21 mouse cellular contexts compared by ENCODE assay signal in genomic region chr11:87554386-87554785, GRCm38 (mm10). TPM values are rescaled to one million over a fixed set of nuclear protein-coding genes. Genes with fewer than 3 reads are reported as not detected.
DNase-seq lines count a peak whose midpoint lies in the region; ATAC-seq and TF ChIP-seq lines count a peak whose summit lies in the region.
"Had no signal": no experiment of that assay in that cellular context is flagged by ENCODE, and none has a peak within 500 bp of the region (broad histone marks: within the 10 kb centered on the region; RNA-seq: fewer than 3 reads in every experiment).

No protein-coding gene starts in this region.

- TF ChIP-seq EP300 in MEL (IDR thresholded peaks at IDR 0.05; ENCODE audit: low read depth in 1 of 2, low read length in 2 of 2): peak; percentile 67 to 69
- TF ChIP-seq EP300 in lung, postnatal 0 days (IDR thresholded peaks at IDR 0.05): peak; percentile 85

- H3K4me3 ChIP-seq in heart, embryonic 10.5 days: no peak overlapping the region
- no peak overlapping the region for H3K4me3 ChIP-seq in MEL (ENCODE audit: control insufficient read depth in 1 of 2, insufficient read depth in 1 of 2, low read depth in 2 of 2, low read length in 2 of 2)
- H3K4me3 ChIP-seq in heart, embryonic 15.5 days: no peak overlapping the region
- H3K4me3 ChIP-seq in lung, postnatal 0 days (ENCODE audit: low read depth, low read length): no peak overlapping the region
- H3K4me3 ChIP-seq: midbrain, embryonic 12.5 days had no signal

- H3K27ac ChIP-seq in heart, embryonic 10.5 days: peak overlapping the region; percentile 6; the same call in 1 of the 2 replicates
- H3K27ac ChIP-seq in MEL (ENCODE audit: control insufficient read depth, low read depth, low read length): no peak overlapping the region
- peak overlapping the region; percentile 44 for H3K27ac ChIP-seq in heart, embryonic 15.5 days
- H3K27ac ChIP-seq in lung, postnatal 0 days (ENCODE audit: low read length): peak overlapping the region; percentile 60
- H3K27ac ChIP-seq: midbrain, embryonic 12.5 days had no signal

- 53% methylated on average over 5 of the region's 5 CpGs for WGBS in heart, embryonic 10.5 days
- WGBS in heart, embryonic 15.5 days: 14% methylated on average over 5 of the region's 5 CpGs
- WGBS in lung, postnatal 0 days: 12% methylated on average over 5 of the region's 5 CpGs

- ATAC-seq in heart, embryonic 15.5 days (replicated peaks; ENCODE audit: insufficient number of reproducible peaks, insufficient read depth, low FRiP score, low read depth): no peak
- peak; percentile 65 for ATAC-seq in lung, postnatal 0 days
- ATAC-seq: forebrain, postnatal 0 days had no signal

- H3K9me3 ChIP-seq in heart, embryonic 10.5 days: no peaks in the 10 kb centered on the region
- H3K9me3 ChIP-seq in MEL (replicated peaks; ENCODE audit: insufficient read depth, low read length): no peaks in the 10 kb centered on the region
- H3K9me3 ChIP-seq in heart, embryonic 15.5 days (replicated peaks): no peaks in the 10 kb centered on the region
- H3K9me3 ChIP-seq in lung, postnatal 0 days (ENCODE audit: low read length): no peaks in the 10 kb centered on the region
- H3K9me3 ChIP-seq: midbrain, embryonic 12.5 days had no signal

- H3K4me2 ChIP-seq in heart, embryonic 15.5 days: no peak overlapping the region
- H3K4me2 ChIP-seq in lung, postnatal 0 days (replicated peaks; ENCODE audit: low read depth, low read length): no peak overlapping the region
- H3K4me2 ChIP-seq: liver, embryonic 11.5 days; midbrain, embryonic 12.5 days had no signal

- H3K27me3 ChIP-seq in heart, embryonic 10.5 days (ENCODE audit: insufficient read depth, poor library complexity, severe bottlenecking): no peaks in the 10 kb centered on the region
- H3K27me3 ChIP-seq in MEL (ENCODE audit: control insufficient read depth in 1 of 2, insufficient read depth in 2 of 2, low read length in 2 of 2): peaks cover 2 to 15% of the 10 kb centered on the region in 2 experiments; a peak in 3 of 4 replicates
- H3K27me3 ChIP-seq in heart, embryonic 15.5 days: no peaks in the 10 kb centered on the region
- H3K27me3 ChIP-seq in lung, postnatal 0 days (replicated peaks; ENCODE audit: insufficient read depth, low read length): no peaks in the 10 kb centered on the region
- H3K27me3 ChIP-seq: midbrain, embryonic 12.5 days; Patski had no signal

- no peaks in the 10 kb centered on the region for H3K36me3 ChIP-seq in heart, embryonic 10.5 days
- H3K36me3 ChIP-seq in MEL (ENCODE audit: control insufficient read depth in 1 of 2, insufficient read depth in 2 of 2, low read length in 2 of 2): peaks cover 0 to 9% of the 10 kb centered on the region in 2 experiments; a peak in 2 of 4 replicates
- no peaks in the 10 kb centered on the region for H3K36me3 ChIP-seq in heart, embryonic 15.5 days
- no peaks in the 10 kb centered on the region for H3K36me3 ChIP-seq in lung, postnatal 0 days (ENCODE audit: insufficient read depth, low read length)
- H3K36me3 ChIP-seq: midbrain, embryonic 12.5 days had no signal

- intact Hi-C loops in heart, postnatal 14 days (cut with DNase I): loop anchor here (5.0 kb wide), 1 partner anchor 43 kb away; no protein-coding TSS in a partner anchor

- no peak for TF ChIP-seq CTCF in MEL (IDR thresholded peaks at IDR 0.05 in 2 of 3, conservative IDR thresholded peaks at IDR 0.05 in 1 of 3; ENCODE audit: control insufficient read depth in 1 of 3, insufficient read depth in 1 of 3, low read depth in 2 of 3, low read length in 3 of 3, poor library complexity in 1 of 3, severe bottlenecking in 1 of 3)
- TF ChIP-seq CTCF in lung, postnatal 0 days (IDR thresholded peaks at IDR 0.05): no peak

- TF ChIP-seq POLR2A in MEL (IDR thresholded peaks at IDR 0.05; ENCODE audit: control insufficient read depth in 1 of 2, insufficient read depth in 1 of 2, low read depth in 1 of 2, low read length in 2 of 2, poor library complexity in 1 of 2): no peak

- DNase-seq in heart, embryonic 10.5 days (ENCODE audit: low spot score): no peak
- DNase-seq in heart, postnatal 14 days: no peak
- peak; percentile 73 for DNase-seq in MEL (ENCODE audit: low read depth, low spot score)
- DNase-seq in lung, postnatal 0 days (ENCODE audit: low spot score): peak; percentile 49
- DNase-seq in spleen, postnatal 36 days (ENCODE audit: low spot score in 2 of 2): no peak
- DNase-seq in frontal cortex, postnatal 36 days (ENCODE audit: low spot score in 2 of 2): no peak
- no peak for DNase-seq in right cerebral cortex, postnatal 14 days
- DNase-seq: adrenal gland, postnatal 10 days; cerebellum, adult 2 months; forebrain, postnatal 0 days; kidney, adult 9 months; right cerebral cortex, postnatal 4 days; thymus, adult 2 months had no signal

- H3K79me2 ChIP-seq in MEL (ENCODE audit: control insufficient read depth, insufficient read depth, low read length, poor library complexity): no peaks in the 10 kb centered on the region

- H3K9ac ChIP-seq in MEL (ENCODE audit: control insufficient read depth, low read depth, low read length, poor library complexity, severe bottlenecking): no peak overlapping the region
- no peak overlapping the region for H3K9ac ChIP-seq in heart, embryonic 15.5 days
- no peak overlapping the region for H3K9ac ChIP-seq in lung, postnatal 0 days (replicated peaks; ENCODE audit: low read depth)
- H3K9ac ChIP-seq: forebrain, postnatal 0 days; midbrain, embryonic 12.5 days had no signal

- TF ChIP-seq RAD21 in MEL (IDR thresholded peaks at IDR 0.05; ENCODE audit: low read depth, low read length): no peak

- H3K4me1 ChIP-seq in heart, embryonic 10.5 days: peaks cover 17% of the 10 kb centered on the region
- peaks cover 6 to 9% of the 10 kb centered on the region in 2 experiments for H3K4me1 ChIP-seq in MEL (ENCODE audit: control insufficient read depth in 1 of 2, insufficient read depth in 2 of 2, low read length in 2 of 2)
- H3K4me1 ChIP-seq in heart, embryonic 15.5 days (replicated peaks): peaks cover 15% of the 10 kb centered on the region
- peaks cover 6% of the 10 kb centered on the region; the same call in 1 of the 2 replicates for H3K4me1 ChIP-seq in lung, postnatal 0 days (ENCODE audit: insufficient read depth, low read depth, low read length)

TF ChIP-seq in MEL, 35 proteins besides CTCF, POLR2A, EP300 and RAD21:
- 0 out of 2 replicates have a peak, but pooled peaks have one; percentile 41 for TF ChIP-seq TBP (IDR thresholded peaks at IDR 0.05; ENCODE audit: low read depth, low read length)
- TF ChIP-seq TCF12 (IDR thresholded peaks at IDR 0.05; ENCODE audit: low read depth, low read length): peak; percentile 60; the same call in 1 of the 2 replicates
- TF ChIP-seq GATA1 (IDR thresholded peaks at IDR 0.05; ENCODE audit: low read depth, low read length): peak; percentile 74
- peak; percentile 46; the same call in 1 of the 2 replicates for TF ChIP-seq ETS1 (IDR thresholded peaks at IDR 0.05; ENCODE audit: low read depth, low read length)
- no peak for TF ChIP-seq MAFK (IDR thresholded peaks at IDR 0.05; ENCODE audit: borderline replicate concordance, low read depth, low read length)

RNA-seq across cellular contexts. Expression of gene Gm11492, which starts 12.1 kb away (rescaled TPM):
- polyA plus RNA-seq in heart, embryonic 10.5 days (2016; fragmentation: Nextera tagmentation; extraction: Ambion mirVana): not detected in 2 replicates
- not detected for total RNA-seq in heart, postnatal 14 days (2021)
- total RNA-seq in MEL (2012; rRNA removed): not detected in 2 replicates
- not detected for polyA plus RNA-seq in MEL (2012; ENCODE audit: insufficient read depth in 1 of 2, insufficient read length in 2 of 2, low read depth in 1 of 2, low replicate concordance in 2 of 2, missing spikeins in 1 of 2)
- not detected in 2 replicates for polyA plus RNA-seq in heart, embryonic 15.5 days (2015; fragmentation: Nextera tagmentation; extraction: Ambion mirVana)
- not detected in 2 replicates for polyA plus RNA-seq in lung, postnatal 0 days (2015; fragmentation: Nextera tagmentation; extraction: Ambion mirVana)
- total RNA-seq: adrenal gland, postnatal 10 days; forebrain, postnatal 0 days; granulocyte monocyte progenitor cell, adult 5-6 weeks; neutrophil, adult 5-6 weeks had no signal
- polyA plus RNA-seq: C2C12; cerebellum, adult 2 months; embryonic facial prominence, embryonic 11.5 days; forebrain, postnatal 0 days; liver, embryonic 11.5 days; midbrain, embryonic 12.5 days; Patski; thymus, adult 2 months had no signal

RNA-seq across cellular contexts. Expression of gene Sept4, which starts 14.3 kb away (rescaled TPM):
- polyA plus RNA-seq in heart, embryonic 10.5 days (2016; fragmentation: Nextera tagmentation; extraction: Ambion mirVana): 11.2 and 14.3 TPM in 2 replicates
- total RNA-seq in heart, postnatal 14 days (2021): 10 to 100 TPM; 70.3 to 70.8 TPM
- total RNA-seq in MEL (2012; rRNA removed): 1.0 and 1.5 TPM in 2 replicates
- 1 to 10 TPM in 1 of 2 experiments, not detected in 1; 2.4 TPM for polyA plus RNA-seq in MEL (2012; ENCODE audit: insufficient read depth in 1 of 2, insufficient read length in 2 of 2, low read depth in 1 of 2, low replicate concordance in 2 of 2, missing spikeins in 1 of 2)
- 23.8 and 25.6 TPM in 2 replicates for polyA plus RNA-seq in heart, embryonic 15.5 days (2015; fragmentation: Nextera tagmentation; extraction: Ambion mirVana)
- polyA plus RNA-seq in lung, postnatal 0 days (2015; fragmentation: Nextera tagmentation; extraction: Ambion mirVana): 366 and 392 TPM in 2 replicates

RNA-seq across cellular contexts. Expression of gene Mtmr4, which starts 37.6 kb away (rescaled TPM):
- polyA plus RNA-seq in heart, embryonic 10.5 days (2016; fragmentation: Nextera tagmentation; extraction: Ambion mirVana): 29.7 and 38.1 TPM in 2 replicates
- 10 to 100 TPM; 16.0 to 22.9 TPM for total RNA-seq in heart, postnatal 14 days (2021)
- 25.0 and 32.4 TPM in 2 replicates for total RNA-seq in MEL (2012; rRNA removed)
- 10 to 100 TPM in 1 of 2 experiments, not detected in 1; 25.9 TPM for polyA plus RNA-seq in MEL (2012; ENCODE audit: insufficient read depth in 1 of 2, insufficient read length in 2 of 2, low read depth in 1 of 2, low replicate concordance in 2 of 2, missing spikeins in 1 of 2)
- 13.1 and 18.4 TPM in 2 replicates for polyA plus RNA-seq in heart, embryonic 15.5 days (2015; fragmentation: Nextera tagmentation; extraction: Ambion mirVana)
- 9.4 and 13.3 TPM in 2 replicates for polyA plus RNA-seq in lung, postnatal 0 days (2015; fragmentation: Nextera tagmentation; extraction: Ambion mirVana)

Comparison
In these comparisons a context has a peak if more than half of its experiments do, and no peak if none do; other contexts are left out.
1. DNase-seq: peak in MEL (single experiment) and lung, postnatal 0 days (single experiment); none in heart, embryonic 10.5 days (single experiment), heart, postnatal 14 days (0 of 2), spleen, postnatal 36 days (0 of 2), frontal cortex, postnatal 36 days (0 of 2) and right cerebral cortex, postnatal 14 days (single experiment).
2. RNA of gene Sept4, which starts 14.3 kb away (polyA plus RNA-seq): 366 to 392 TPM in lung, postnatal 0 days; 23.8 to 25.6 TPM in heart, embryonic 15.5 days, 11.2 to 14.3 TPM in heart, embryonic 10.5 days and 2.4 TPM in MEL; every median in the first group is over 10 times any median in the second.